Mouse (Mus musculus) layer of hippocampus, adult 2 months (tissue): ENCODE results near the gene Dscaml1. TPM values are rescaled to one million over a fixed set of nuclear protein-coding genes. Genes with fewer than 3 reads are reported as not detected.

Experiments used
- DNase-seq, 2 experiments: peaks; one replicate each; pipeline ENCODE4 v3.0.0; 2022; ENCODE audit warnings: low spot score in 2 of 2
- H3K27ac ChIP-seq: fragments of 200-600 bp; 2 replicates; pipeline ENCODE4 v1.8.1; 2022
- H3K4me3 ChIP-seq: fragments of 200-600 bp; 2 replicates; pipeline ENCODE4 v1.8.1; 2022; ENCODE audit warnings: mild to moderate bottlenecking
- CTCF ChIP-seq: fragments of 200-600 bp; conservative IDR thresholded peaks from 2 replicates; pipeline ENCODE4 v1.8.1; 2022; ENCODE audit warnings: antibody characterized with exemption, mild to moderate bottlenecking, moderate library complexity
- total RNA-seq, 2 experiments: library from RNA; stranded (reverse); gene quantifications; 2 replicates each; pipeline ENCODE4 v1.2.3; 2021

The Dscaml1 gene
- total RNA-seq, 2 experiments from 2014 or later = 95.8 to 102 TPM

GRCm38 (mm10) chr9:45486665-45487074, 60.2 kb downstream of the Dscaml1 start:
- no peak for TF ChIP-seq CTCF
- no peak overlapping the region for H3K4me3 ChIP-seq
- peak overlapping the region; percentile 73 for H3K27ac ChIP-seq
- no peak for DNase-seq

DNA sequence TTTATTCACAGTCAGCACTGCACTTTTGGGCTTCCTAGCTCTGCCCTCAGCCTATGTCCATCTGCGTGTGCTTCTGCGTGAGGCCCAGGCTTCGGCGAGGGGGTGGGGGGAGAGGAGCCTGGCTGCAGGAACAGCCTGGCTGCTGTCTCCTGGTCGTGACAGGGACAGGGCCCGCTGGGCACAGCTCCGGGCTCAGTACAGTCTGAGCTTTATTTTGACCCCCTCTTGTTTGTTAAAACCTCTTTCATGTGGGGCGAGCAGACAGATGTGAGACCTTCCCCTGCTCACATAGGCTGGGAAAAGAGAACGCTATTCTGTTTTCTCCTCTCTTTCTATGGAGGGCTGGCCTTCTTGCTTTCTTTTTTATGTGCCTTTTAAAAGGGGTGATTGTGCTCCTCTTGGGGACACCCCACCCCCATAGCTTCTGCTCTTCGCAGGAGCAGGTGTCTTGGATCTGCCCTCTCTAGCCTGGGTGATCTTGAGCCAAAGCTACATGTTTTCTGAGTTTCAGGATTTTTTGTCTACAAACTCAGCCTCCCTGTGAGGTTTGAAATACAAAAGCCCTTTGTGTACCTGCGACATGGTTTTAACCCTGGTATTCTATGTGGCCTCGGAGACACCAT, 60.9 kb downstream of the Dscaml1 start:
- DNase-seq = peak in 1 of 2 experiments; percentile 54
- Histone ChIP-seq H3K4me3 (no peak overlapping the region), H3K27ac (peak overlapping the region; percentile 73)
- TF ChIP-seq CTCF = no peak

DNA sequence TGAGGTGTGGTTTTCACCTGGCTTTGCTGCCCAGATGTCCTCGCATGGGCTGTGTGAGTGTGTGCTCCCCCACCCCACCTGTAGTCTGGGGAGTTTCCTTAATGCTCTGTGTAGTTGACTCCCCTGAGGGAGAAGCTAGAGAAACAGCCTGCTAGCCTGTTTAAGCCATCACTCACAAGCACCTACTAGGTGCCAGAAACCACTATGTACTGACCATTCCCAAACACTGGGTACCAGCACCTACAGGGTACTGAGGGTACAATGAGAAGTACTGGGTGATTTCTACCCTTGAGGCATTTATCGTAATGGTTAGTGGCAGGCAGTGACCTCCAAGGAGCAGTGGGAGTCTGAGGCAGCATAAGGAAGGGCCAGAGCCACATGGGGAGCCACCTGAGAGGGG, 64.5 kb downstream of the Dscaml1 start:
- peak overlapping the region; percentile 0; the same call in 1 of the 2 replicates for H3K27ac ChIP-seq

GRCm38 (mm10) chr9:45494889-45495288, 68.5 kb downstream of the Dscaml1 start:
- no peak overlapping the region for H3K4me3 ChIP-seq
- no peak for TF ChIP-seq CTCF
- H3K27ac ChIP-seq = no peak overlapping the region
- no peak for DNase-seq

More for the DNA sequence above, 64.5 kb downstream of the Dscaml1 start:
- DNase-seq = no peak
- no peak overlapping the region for H3K4me3 ChIP-seq
- TF ChIP-seq CTCF = no peak

- no peak overlapping the region for H3K4me3 ChIP-seq
- peak overlapping the region; percentile 1; the same call in 1 of the 2 replicates for H3K27ac ChIP-seq
- no peak for TF ChIP-seq CTCF
- no peak for DNase-seq
Measured at GRCm38 (mm10) chr9:45496340-45496739, 69.9 kb downstream of the Dscaml1 start.

GRCm38 (mm10) chr9:45496944-45497343, 70.5 kb downstream of the Dscaml1 start:
- DNase-seq = no peak
- no peak overlapping the region for H3K4me3 ChIP-seq
- no peak for TF ChIP-seq CTCF
- no peak overlapping the region for H3K27ac ChIP-seq

DNA sequence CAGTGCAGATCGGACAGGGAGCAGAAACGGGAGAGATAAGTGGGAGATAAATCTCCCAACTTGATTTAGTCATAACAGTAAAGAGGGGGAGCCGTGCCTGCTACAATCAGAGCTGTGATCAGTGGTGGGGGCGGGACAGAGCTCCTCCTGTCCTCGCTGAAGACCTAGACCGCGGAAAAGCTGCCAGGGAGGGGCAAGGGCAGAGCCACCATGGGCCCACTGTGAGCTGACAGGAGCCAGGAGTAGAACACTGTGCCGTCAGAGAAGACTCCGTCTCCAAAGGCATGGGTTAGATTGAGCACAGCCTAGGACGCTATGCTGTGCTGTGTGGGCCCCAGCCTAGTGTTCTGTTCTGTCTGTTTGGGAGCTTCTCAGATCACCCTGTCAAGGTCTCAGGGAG, 72.8 kb downstream of the Dscaml1 start:
- peak in 1 of 2 experiments; percentile 29 for DNase-seq
- H3K4me3 ChIP-seq = no peak overlapping the region; the same call in 1 of the 2 replicates
- TF ChIP-seq CTCF = no peak
- H3K27ac ChIP-seq = peak overlapping the region; percentile 78

DNA sequence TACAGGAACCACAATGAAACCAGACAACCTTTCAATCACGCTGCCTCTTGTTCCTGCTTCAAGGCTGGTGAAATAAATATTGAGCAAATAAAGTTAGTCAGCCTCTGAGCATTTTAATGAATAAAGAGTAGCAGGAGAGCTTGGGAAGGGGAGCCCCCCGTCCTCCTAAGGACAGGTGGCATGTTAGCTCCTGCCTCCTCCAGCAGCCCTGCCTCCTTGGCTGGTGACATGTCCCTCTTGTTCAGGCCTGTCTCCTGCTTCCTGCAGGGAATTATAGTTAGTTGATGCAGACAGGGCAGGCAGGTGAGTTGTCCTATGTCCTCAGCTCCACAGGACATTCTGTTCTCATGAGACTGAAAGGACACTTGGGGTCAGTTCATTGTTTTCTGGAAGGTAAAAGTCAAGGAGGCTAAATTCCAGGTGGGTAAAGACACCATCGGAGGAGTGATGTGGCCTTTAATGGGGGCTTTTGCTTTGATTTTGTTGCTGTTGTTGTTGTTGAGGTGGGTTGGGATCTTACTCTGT, 73.7 kb downstream of the Dscaml1 start:
- TF ChIP-seq CTCF = no peak
- DNase-seq = no peak
- Histone ChIP-seq H3K4me3 (no peak overlapping the region), H3K27ac (peak overlapping the region; percentile 78)

DNA sequence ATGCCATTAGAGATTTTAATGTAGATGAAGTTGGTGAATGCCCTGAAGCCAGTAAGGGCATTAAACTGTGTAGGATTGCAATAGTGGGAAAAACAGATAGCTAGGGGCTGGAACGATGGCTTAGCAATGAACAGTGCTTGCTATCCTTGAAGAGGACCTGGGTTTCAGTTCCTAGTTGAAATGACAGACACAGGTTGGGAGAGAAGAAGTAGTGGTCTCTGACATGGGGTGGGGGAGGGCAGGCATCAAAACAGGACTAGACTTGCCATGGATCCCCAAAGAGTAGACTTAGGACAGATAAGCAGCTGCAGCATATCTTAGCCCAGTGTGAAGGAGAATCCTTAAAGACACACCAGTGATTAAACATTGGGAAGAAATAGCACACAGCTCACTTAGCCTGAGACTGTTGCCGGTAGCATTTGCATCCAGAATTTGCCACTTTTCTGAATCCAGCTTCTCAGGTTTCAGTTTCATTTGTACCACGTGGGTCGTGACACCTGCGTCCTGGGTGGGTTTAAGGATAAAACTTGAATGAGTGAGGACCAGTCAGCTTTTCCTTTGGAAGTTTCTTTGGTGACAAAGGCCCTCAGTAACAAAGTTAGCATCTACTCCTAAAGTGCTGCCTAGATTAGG, 75.0 kb downstream of the Dscaml1 start:
- no peak overlapping the region for H3K4me3 ChIP-seq
- no peak for DNase-seq
- H3K27ac ChIP-seq = peak overlapping the region; percentile 39; the same call in 1 of the 2 replicates
- TF ChIP-seq CTCF = no peak

- no peak for DNase-seq
- Histone ChIP-seq H3K27ac (peak overlapping the region; percentile 39; the same call in 1 of the 2 replicates), H3K4me3 (no peak overlapping the region)
- TF ChIP-seq CTCF = no peak
Measured at GRCm38 (mm10) chr9:45501963-45502641, 75.7 kb downstream of the Dscaml1 start.

- no peak for DNase-seq
- TF ChIP-seq CTCF = no peak
- peak overlapping the region; percentile 73; the same call in 1 of the 2 replicates for H3K27ac ChIP-seq
- no peak overlapping the region for H3K4me3 ChIP-seq
Measured at GRCm38 (mm10) chr9:45504977-45505376, 78.5 kb downstream of the Dscaml1 start.

GRCm38 (mm10) chr9:45505487-45505939, 79.1 kb downstream of the Dscaml1 start:
- Histone ChIP-seq H3K27ac (peak overlapping the region; percentile 59; the same call in 1 of the 2 replicates), H3K4me3 (no peak overlapping the region)
- no peak for DNase-seq
- no peak for TF ChIP-seq CTCF

- Histone ChIP-seq H3K4me3 (no peak overlapping the region), H3K27ac (peak overlapping the region; percentile 56)
- no peak for DNase-seq
- no peak for TF ChIP-seq CTCF
Measured at GRCm38 (mm10) chr9:45507482-45507881, 81.1 kb downstream of the Dscaml1 start.
